Mouse (Mus musculus): ENCODE results near the gene Ddx42.

GRCm38 (mm10) chr11:106215927-106216729 is 598 bp upstream of the Ddx42 start, which contains the start of gene Ccdc47:
- TF ChIP-seq CTCF (IDR thresholded peaks at IDR 0.05): no peak
- no peak for TF ChIP-seq EP300 (IDR thresholded peaks at IDR 0.05)

Measured in lung, postnatal 0 days (tissue).